Mouse (Mus musculus) myocyte (in vitro differentiated cells): ENCODE results near the gene 3100002H09Rik. TPM values are rescaled to one million over a fixed set of nuclear protein-coding genes. Genes with fewer than 3 reads are reported as not detected.

Source experiments
- H3K27me3 ChIP-seq: one replicate; pipeline ENCODE4 v1.6.1; 2011; ENCODE audit not compliant: control insufficient read depth, insufficient read depth, insufficient read length
- H3K36me3 ChIP-seq: one replicate; pipeline ENCODE4 v1.6.1; 2011; ENCODE audit not compliant: control insufficient read depth, insufficient read depth
- H3K4me2 ChIP-seq: one replicate; pipeline ENCODE4 v1.6.1; 2011; ENCODE audit warnings: low read depth, control low read depth
- H3K4me3 ChIP-seq: one replicate; pipeline ENCODE4 v1.5.1; 2011; ENCODE audit warnings: mild to moderate bottlenecking, control low read depth, moderate library complexity
- H3K79me2 ChIP-seq: one replicate; pipeline ENCODE4 v1.6.1; 2011; ENCODE audit not compliant: control insufficient read depth, insufficient read depth
- H3ac ChIP-seq: one replicate; pipeline ENCODE4 v1.6.1; 2011; ENCODE audit not compliant: control insufficient read depth, insufficient read length
- CEBPB ChIP-seq: IDR thresholded peaks from 2 replicates; pipeline ENCODE4 v1.6.1; 2011; ENCODE audit warnings: mild to moderate bottlenecking, moderate library complexity; ENCODE audit not compliant: poor library complexity, insufficient read depth, severe bottlenecking
- E2F4 ChIP-seq: IDR thresholded peaks from one replicate; pipeline ENCODE4 v1.6.1; 2011; ENCODE audit warnings: mild to moderate bottlenecking, control low read depth, moderate library complexity; ENCODE audit not compliant: insufficient read depth
- MAX ChIP-seq: IDR thresholded peaks from one replicate; pipeline ENCODE4 v1.6.1; 2011; ENCODE audit warnings: low read depth, mild to moderate bottlenecking, control low read depth
- MYOD1 ChIP-seq, 3 experiments: IDR thresholded peaks; one replicate each; pipeline ENCODE4 v1.6.1; 2011; ENCODE audit warnings: control low read depth in 2 of 3, low read depth in 2 of 3, mild to moderate bottlenecking in 2 of 3, moderate library complexity in 1 of 3; ENCODE audit not compliant: insufficient read length in 2 of 3, control insufficient read depth in 1 of 3
- MYOG ChIP-seq, 3 experiments: IDR thresholded peaks; one replicate each; pipeline ENCODE4 v1.6.1; 2011; ENCODE audit warnings: control low read depth in 2 of 3, low read depth in 2 of 3, mild to moderate bottlenecking in 2 of 3; ENCODE audit not compliant: insufficient read length in 2 of 3, control insufficient read depth in 1 of 3, insufficient read depth in 1 of 3
- POLR2A ChIP-seq: IDR thresholded peaks from one replicate; pipeline ENCODE4 v1.6.1; 2011; ENCODE audit warnings: low read depth, mild to moderate bottlenecking, control low read depth, moderate library complexity; ENCODE audit not compliant: insufficient read length
- POLR2AphosphoS2 ChIP-seq: IDR thresholded peaks from one replicate; pipeline ENCODE4 v1.6.1; 2011; ENCODE audit warnings: low read depth, control low read depth; ENCODE audit not compliant: insufficient read length
- REST ChIP-seq: IDR thresholded peaks from one replicate; pipeline ENCODE4 v1.6.1; 2011; ENCODE audit warnings: mild to moderate bottlenecking, control low read depth, moderate library complexity; ENCODE audit not compliant: insufficient read depth, insufficient read length
- SRF ChIP-seq: IDR thresholded peaks from one replicate; pipeline ENCODE4 v1.6.1; 2011; ENCODE audit warnings: low read depth; ENCODE audit not compliant: control insufficient read depth, insufficient read length
- TCF12 ChIP-seq: IDR thresholded peaks from one replicate; pipeline ENCODE4 v1.6.1; 2011; ENCODE audit warnings: mild to moderate bottlenecking, control low read depth; ENCODE audit not compliant: poor library complexity, insufficient read depth, severe bottlenecking
- TCF3 ChIP-seq: IDR thresholded peaks from one replicate; pipeline ENCODE4 v1.6.1; 2011; ENCODE audit warnings: low read depth, control low read depth; ENCODE audit not compliant: insufficient read length
- USF1 ChIP-seq: IDR thresholded peaks from one replicate; pipeline ENCODE4 v1.6.1; 2011; ENCODE audit warnings: low read depth, mild to moderate bottlenecking, control low read depth, moderate library complexity
- polyA plus RNA-seq: library from polyadenylated mRNA; unstranded; fragments of >200 nt; fragmentation: generic; extraction: Trizol; gene quantifications from one replicate; pipeline ENCODE4 v1.2.1, GENCODE M21; 2012; ENCODE audit warnings: missing spikeins

The 3100002H09Rik gene
- polyA plus RNA-seq, 1 experiment, result not detected

- H3K36me3 ChIP-seq, result no peaks in the 10 kb centered on the region
- H3K79me2 ChIP-seq, result no peaks in the 10 kb centered on the region
- no peak overlapping the region for H3ac ChIP-seq
- no peak for TF ChIP-seq REST
- no peak for TF ChIP-seq TCF12
- TF ChIP-seq CEBPB, result no peak
- TF ChIP-seq POLR2AphosphoS2, result no peak
- TF ChIP-seq MYOD1 (IDR thresholded peaks at IDR 0.05; ENCODE audit: control insufficient read depth in 1 of 3, insufficient read length in 2 of 3, low read depth in 2 of 3), result no peak
- TF ChIP-seq POLR2A, result no peak
- no peak for TF ChIP-seq MAX
- TF ChIP-seq TCF3, result no peak
- no peak for TF ChIP-seq MYOG (IDR thresholded peaks at IDR 0.05; ENCODE audit: control insufficient read depth in 1 of 3, insufficient read depth in 1 of 3, insufficient read length in 2 of 3, low read depth in 2 of 3)
- no peak for TF ChIP-seq USF1
- TF ChIP-seq SRF, result no peak
- TF ChIP-seq E2F4, result no peak
- H3K27me3 ChIP-seq, result peaks cover 67% of the 10 kb centered on the region
- no peak overlapping the region for H3K4me3 ChIP-seq
- H3K4me2 ChIP-seq, result no peak overlapping the region
Observed at GRCm38 (mm10) chr4:124580695-124581094, 29.9 kb downstream of the 3100002H09Rik start.

DNA sequence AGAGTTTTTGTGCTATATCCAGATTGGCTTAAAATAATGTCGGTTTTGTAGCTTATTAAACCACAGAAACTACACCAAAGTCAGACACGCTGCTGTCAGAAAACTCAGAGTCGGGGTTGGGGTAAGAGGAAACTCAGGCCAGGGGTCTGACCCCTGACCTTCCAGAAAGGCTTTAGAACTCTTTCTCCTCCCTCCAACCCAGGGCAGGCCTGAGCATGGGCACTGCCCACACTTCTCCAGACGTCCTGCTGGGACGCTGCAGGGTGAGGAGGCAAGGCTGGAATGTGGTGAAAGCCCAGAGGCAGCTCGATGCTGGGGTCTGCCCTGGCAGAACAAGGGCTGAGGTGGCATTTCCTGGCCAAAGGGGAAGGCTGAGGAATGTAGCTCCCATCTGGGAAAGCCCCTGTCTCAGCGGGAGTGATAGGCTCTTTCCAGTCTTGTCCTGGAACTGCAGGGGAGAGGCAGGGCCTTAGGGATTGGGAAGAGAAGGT is 34.6 kb downstream of the 3100002H09Rik start:
- no peak overlapping the region for H3K4me2 ChIP-seq
- no peaks in the 10 kb centered on the region for H3K79me2 ChIP-seq
- H3K4me3 ChIP-seq, result no peak overlapping the region
- H3K27me3 ChIP-seq, result peaks cover 60% of the 10 kb centered on the region
- no peak overlapping the region for H3ac ChIP-seq
- TF ChIP-seq E2F4 (no peak), SRF (no peak), MYOG (IDR thresholded peaks at IDR 0.05; ENCODE audit: control insufficient read depth in 1 of 3, insufficient read depth in 1 of 3, insufficient read length in 2 of 3, low read depth in 2 of 3) (no peak), MYOD1 (IDR thresholded peaks at IDR 0.05; ENCODE audit: control insufficient read depth in 1 of 3, insufficient read length in 2 of 3, low read depth in 2 of 3) (no peak), CEBPB (no peak)
- H3K36me3 ChIP-seq, result no peaks in the 10 kb centered on the region

DNA sequence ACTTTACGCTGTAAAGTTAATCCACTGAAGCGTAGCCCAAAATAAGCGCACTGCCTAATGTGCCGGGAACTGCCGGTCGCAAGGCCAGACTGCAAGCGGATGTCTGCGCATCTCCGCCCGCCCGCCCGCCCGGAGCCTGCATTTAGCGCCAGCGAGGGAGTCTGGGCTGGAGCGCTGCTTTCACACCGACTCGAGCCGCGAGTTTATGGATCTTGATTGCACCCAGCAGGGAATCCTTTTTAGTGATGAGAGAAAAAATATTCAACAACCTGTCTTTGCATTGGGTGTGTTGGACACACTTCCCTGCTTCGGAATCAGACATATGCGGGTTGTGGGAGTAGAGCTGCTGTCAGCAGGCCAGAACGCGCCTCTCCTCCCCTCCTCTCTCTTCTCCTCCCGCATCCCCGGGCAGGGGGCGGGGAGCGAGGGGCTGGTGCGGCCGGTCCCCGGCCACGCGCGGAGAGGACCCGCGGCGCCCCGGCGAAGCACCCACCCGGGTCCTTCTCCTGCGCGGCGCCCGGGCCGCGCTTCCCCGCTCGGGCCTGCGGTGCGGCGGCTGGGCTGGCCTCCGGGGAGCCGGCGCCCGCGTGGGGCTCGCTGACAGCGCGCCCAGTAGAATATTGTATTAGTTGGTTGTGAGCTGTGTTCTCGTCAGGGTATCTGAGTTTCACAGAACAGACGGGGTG is 35.2 kb downstream of the 3100002H09Rik start:
- Histone ChIP-seq H3ac (no peak overlapping the region), H3K4me3 (no peak overlapping the region), H3K36me3 (no peaks in the 10 kb centered on the region), H3K79me2 (no peaks in the 10 kb centered on the region), H3K27me3 (peaks cover 54% of the 10 kb centered on the region), H3K4me2 (no peak overlapping the region)
- TF ChIP-seq MYOD1 (IDR thresholded peaks at IDR 0.05; ENCODE audit: control insufficient read depth in 1 of 3, insufficient read length in 2 of 3, low read depth in 2 of 3) (no peak), CEBPB (no peak), REST (no peak), POLR2A (no peak), MYOG (IDR thresholded peaks at IDR 0.05; ENCODE audit: control insufficient read depth in 1 of 3, insufficient read depth in 1 of 3, insufficient read length in 2 of 3, low read depth in 2 of 3) (no peak), SRF (no peak), TCF12 (no peak), TCF3 (no peak)

DNA sequence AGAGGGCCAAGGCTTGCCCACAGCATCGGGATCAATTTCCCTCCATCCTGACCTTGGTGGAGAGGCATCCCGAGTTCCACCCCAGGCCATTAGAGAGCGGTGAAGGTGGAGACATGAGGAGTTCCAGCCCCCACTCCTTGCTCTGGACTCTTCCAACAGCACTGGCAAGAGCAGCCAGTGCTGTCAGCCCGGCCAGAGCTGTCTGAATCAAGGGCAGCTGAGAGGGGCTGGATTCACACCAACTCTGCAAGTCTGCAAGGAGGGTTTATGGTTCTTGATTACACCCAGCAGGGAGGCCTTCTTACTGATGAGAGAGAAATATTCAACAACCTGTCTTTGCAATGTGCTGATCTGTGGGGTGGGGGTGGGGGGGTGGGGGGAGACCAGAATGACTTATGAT is 37.0 kb downstream of the 3100002H09Rik start:
- H3K36me3 ChIP-seq, result no peaks in the 10 kb centered on the region
- no peaks in the 10 kb centered on the region for H3K79me2 ChIP-seq
- no peak overlapping the region for H3ac ChIP-seq
- no peak overlapping the region for H3K4me3 ChIP-seq
- H3K27me3 ChIP-seq, result peaks cover 56% of the 10 kb centered on the region
- H3K4me2 ChIP-seq, result no peak overlapping the region
- TF ChIP-seq POLR2A (no peak), MYOD1 (IDR thresholded peaks at IDR 0.05; ENCODE audit: control insufficient read depth in 1 of 3, insufficient read length in 2 of 3, low read depth in 2 of 3) (no peak), CEBPB (no peak), TCF3 (no peak), POLR2AphosphoS2 (no peak), E2F4 (no peak), USF1 (no peak), REST (no peak), MAX (no peak)

GRCm38 (mm10) chr4:124570977-124571376 is 39.6 kb downstream of the 3100002H09Rik start:
- Histone ChIP-seq H3K4me2 (peak overlapping the region; percentile 48), H3K79me2 (no peaks in the 10 kb centered on the region), H3ac (no peak overlapping the region), H3K4me3 (no peak overlapping the region), H3K27me3 (peaks cover 59% of the 10 kb centered on the region), H3K36me3 (no peaks in the 10 kb centered on the region)
- TF ChIP-seq TCF3 (no peak), REST (no peak), MYOD1 (IDR thresholded peaks at IDR 0.05; ENCODE audit: control insufficient read depth in 1 of 3, insufficient read length in 2 of 3, low read depth in 2 of 3) (no peak), CEBPB (no peak), POLR2AphosphoS2 (no peak), E2F4 (no peak), MYOG (IDR thresholded peaks at IDR 0.05; ENCODE audit: control insufficient read depth in 1 of 3, insufficient read depth in 1 of 3, insufficient read length in 2 of 3, low read depth in 2 of 3) (no peak), TCF12 (no peak), SRF (no peak), USF1 (no peak)
